Mouse (Mus musculus) C2C12 (cell line): ENCODE measurements around the gene Tlr8. TPM values are rescaled to one million over a fixed set of nuclear protein-coding genes. Genes with fewer than 3 reads are reported as not detected.
A peak's percentile ranks its signal among the peaks of the same experiment; 100 is the strongest.

Experiments used
- H3K27me3 ChIP-seq: one replicate; pipeline ENCODE4 v1.6.1; 2011; ENCODE audit not compliant: control insufficient read depth, insufficient read depth, insufficient read length
- H3K36me3 ChIP-seq: one replicate; pipeline ENCODE4 v1.6.1; 2011; ENCODE audit not compliant: control insufficient read depth, insufficient read depth
- H3K4me3 ChIP-seq: one replicate; pipeline ENCODE4 v1.5.1; 2011; ENCODE audit warnings: mild to moderate bottlenecking, control low read depth; ENCODE audit not compliant: poor library complexity, insufficient read depth, severe bottlenecking
- H3K79me2 ChIP-seq: one replicate; pipeline ENCODE4 v1.6.1; 2011; ENCODE audit not compliant: control insufficient read depth, insufficient read depth
- H3K79me3 ChIP-seq: one replicate; pipeline ENCODE4 v1.6.1; 2011; ENCODE audit warnings: low read depth, control low read depth
- H3ac ChIP-seq: one replicate; pipeline ENCODE3; 2011; ENCODE audit warnings: low read depth; ENCODE audit not compliant: control insufficient read depth, insufficient read length
- CEBPB ChIP-seq: IDR thresholded peaks from one replicate; pipeline ENCODE4 v1.6.1; 2011; ENCODE audit warnings: low read depth, mild to moderate bottlenecking, control low read depth, moderate library complexity
- CTCF ChIP-seq: IDR thresholded peaks from one replicate; pipeline ENCODE4 v1.5.1; 2011; ENCODE audit not compliant: control insufficient read depth, insufficient read depth, insufficient read length
- FOSL1 ChIP-seq: IDR thresholded peaks from one replicate; pipeline ENCODE4 v1.8.0; 2011; ENCODE audit warnings: mild to moderate bottlenecking, low read length; ENCODE audit not compliant: poor library complexity, insufficient read depth, severe bottlenecking
- MAX ChIP-seq: IDR thresholded peaks from one replicate; pipeline ENCODE4 v1.6.1; 2011; ENCODE audit warnings: mild to moderate bottlenecking, control low read depth
- MYOD1 ChIP-seq: IDR thresholded peaks from one replicate; pipeline ENCODE4 v1.6.1; 2011; ENCODE audit warnings: low read depth; ENCODE audit not compliant: control insufficient read depth, insufficient read length
- MYOG ChIP-seq: IDR thresholded peaks from one replicate; pipeline ENCODE4 v1.6.1; 2011; ENCODE audit not compliant: control insufficient read depth, insufficient read length; ENCODE audit errors: extremely low read depth
- USF1 ChIP-seq: IDR thresholded peaks from one replicate; pipeline ENCODE4 v1.6.1; 2011; ENCODE audit warnings: low read depth, mild to moderate bottlenecking, control low read depth, moderate library complexity
- polyA plus RNA-seq: library from polyadenylated mRNA; unstranded; fragments of >200 nt; fragmentation: generic; extraction: Trizol; gene quantifications from one replicate; pipeline ENCODE4 v1.2.1, GENCODE M21; 2012; ENCODE audit warnings: missing spikeins

Tlr8 gene
- polyA plus RNA-seq, 1 experiment: not detected

DNA sequence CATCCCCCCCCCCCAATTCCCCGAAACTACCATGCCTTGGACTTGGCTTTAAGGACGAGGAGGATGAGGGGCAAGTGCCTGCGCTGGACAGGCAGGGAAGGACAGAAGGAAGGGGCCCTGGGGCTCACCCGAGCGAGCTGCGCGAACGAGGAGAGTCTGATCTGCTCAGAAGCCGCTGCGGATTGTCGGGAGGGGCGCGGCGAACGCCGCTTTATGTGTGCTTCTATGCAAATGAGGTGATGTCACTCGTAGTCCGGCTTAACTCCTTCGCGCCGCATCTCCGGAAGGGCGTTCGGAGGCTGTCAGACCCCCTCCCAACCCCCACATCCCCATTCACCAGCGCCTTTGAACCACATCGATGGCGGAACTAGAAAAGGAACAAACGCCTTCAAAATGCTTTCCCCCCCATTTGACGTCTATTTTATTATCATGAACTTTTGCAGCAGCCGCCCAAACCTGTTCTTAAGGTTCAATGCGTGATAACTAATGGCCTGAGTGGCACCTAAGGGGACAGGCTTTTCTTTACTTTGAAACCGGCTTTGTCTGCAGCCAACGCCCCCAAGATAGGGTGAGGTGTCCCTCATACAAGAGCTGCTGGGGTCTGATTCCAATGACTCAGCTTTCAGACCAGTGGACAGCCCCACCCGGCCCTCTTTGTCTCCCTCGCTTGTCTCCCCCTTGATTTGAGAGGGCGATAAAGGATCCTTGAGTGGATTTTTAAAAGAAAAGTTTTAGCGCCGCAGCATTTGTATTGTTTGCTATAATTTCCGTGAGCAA, 55.0 kb downstream of the Tlr8 start, which contains the start of gene Tmsb4x:
TSS of gene Tmsb4x (minus strand) at position 338 of the 777 bp plus-strand sequence.
- H3K27me3 ChIP-seq: no peaks in the 10 kb centered on the region
- H3K79me3 ChIP-seq: peaks cover 8% of the 10 kb centered on the region
- peak within 1 kb of the TSS; percentile 80 for H3ac ChIP-seq
- TF ChIP-seq USF1: no peak
- no peak for TF ChIP-seq CTCF
- TF ChIP-seq MAX: no peak
- TF ChIP-seq CEBPB: no peak
- no peak for TF ChIP-seq MYOD1
- TF ChIP-seq FOSL1: no peak
- H3K79me2 ChIP-seq: peaks cover 13% of the 10 kb centered on the region
- H3K4me3 ChIP-seq: peak within 1 kb of the TSS; percentile 49
- H3K36me3 ChIP-seq: peaks cover 4% of the 10 kb centered on the region

DNA sequence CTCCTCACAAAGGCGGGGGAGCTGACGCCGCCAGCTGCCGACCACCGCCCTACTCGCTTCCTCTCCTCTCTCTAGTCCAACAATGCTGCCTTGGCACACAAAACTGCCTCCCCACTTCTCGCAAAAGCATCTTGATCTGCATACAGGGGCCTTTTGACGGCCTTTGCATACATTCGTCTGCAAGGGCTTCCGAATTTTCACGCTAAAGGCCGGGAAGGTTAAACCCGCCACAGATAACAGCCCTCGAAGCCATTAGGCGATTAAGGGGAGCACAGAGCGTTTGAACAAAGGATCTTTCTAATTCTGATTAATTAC, 55.7 kb downstream of the Tlr8 start:
- Histone ChIP-seq H3K79me3 (peaks cover 8% of the 10 kb centered on the region), H3K36me3 (peaks cover 4% of the 10 kb centered on the region), H3K27me3 (no peaks in the 10 kb centered on the region), H3K79me2 (peaks cover 13% of the 10 kb centered on the region), H3ac (peak overlapping the region; percentile 32), H3K4me3 (peak overlapping the region; percentile 49)
- TF ChIP-seq CTCF (no peak), MYOD1 (no peak), FOSL1 (no peak), MAX (no peak), MYOG (no peak), USF1 (no peak), CEBPB (no peak)

DNA sequence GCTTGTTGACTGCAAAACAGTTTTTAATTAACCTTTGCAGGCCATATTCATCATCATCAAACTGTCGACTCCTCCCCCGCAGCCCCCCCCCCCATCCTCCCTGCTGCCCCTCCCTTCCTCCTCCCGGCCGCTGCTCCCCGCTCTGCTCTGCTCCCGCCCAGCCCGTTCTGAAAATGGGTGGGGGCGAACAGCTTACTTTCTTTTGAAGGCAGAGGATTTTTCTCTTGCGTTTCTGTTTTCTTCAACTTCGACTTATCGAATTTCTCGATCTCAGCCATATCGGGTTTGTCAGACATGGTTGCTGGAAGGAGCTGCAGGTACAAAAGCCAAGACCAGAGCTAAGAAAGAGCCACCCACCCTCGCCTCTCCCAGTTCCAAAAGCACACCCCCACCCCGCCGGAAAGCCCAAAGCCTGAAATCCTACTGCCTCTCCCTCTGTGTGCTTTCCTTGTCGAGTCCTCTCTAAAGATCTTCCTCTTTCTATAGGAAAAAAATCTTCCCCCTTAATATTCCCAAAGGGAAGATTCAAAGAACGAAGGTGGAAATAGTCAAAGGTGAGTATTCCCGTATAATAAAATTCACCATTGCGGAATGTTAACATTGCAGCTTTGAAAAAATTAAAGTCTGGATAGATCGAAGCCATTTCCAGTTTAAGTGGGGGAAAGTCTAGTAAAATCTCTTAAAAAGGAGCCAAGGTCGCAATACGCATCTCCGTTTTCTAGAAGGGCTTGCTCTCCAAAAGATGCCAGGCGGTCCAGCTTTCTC, 56.2 kb downstream of the Tlr8 start:
- peaks cover 8% of the 10 kb centered on the region for H3K79me3 ChIP-seq
- H3K36me3 ChIP-seq: peaks cover 4% of the 10 kb centered on the region
- H3K4me3 ChIP-seq: peak overlapping the region; percentile 49
- peak overlapping the region; percentile 66 for H3ac ChIP-seq
- TF ChIP-seq FOSL1: no peak
- no peak for TF ChIP-seq USF1
- no peak for TF ChIP-seq MYOG
- TF ChIP-seq CEBPB: no peak
- no peak for TF ChIP-seq MAX
- TF ChIP-seq MYOD1: no peak
- no peak for TF ChIP-seq CTCF
- no peaks in the 10 kb centered on the region for H3K27me3 ChIP-seq
- peaks cover 13% of the 10 kb centered on the region for H3K79me2 ChIP-seq

DNA sequence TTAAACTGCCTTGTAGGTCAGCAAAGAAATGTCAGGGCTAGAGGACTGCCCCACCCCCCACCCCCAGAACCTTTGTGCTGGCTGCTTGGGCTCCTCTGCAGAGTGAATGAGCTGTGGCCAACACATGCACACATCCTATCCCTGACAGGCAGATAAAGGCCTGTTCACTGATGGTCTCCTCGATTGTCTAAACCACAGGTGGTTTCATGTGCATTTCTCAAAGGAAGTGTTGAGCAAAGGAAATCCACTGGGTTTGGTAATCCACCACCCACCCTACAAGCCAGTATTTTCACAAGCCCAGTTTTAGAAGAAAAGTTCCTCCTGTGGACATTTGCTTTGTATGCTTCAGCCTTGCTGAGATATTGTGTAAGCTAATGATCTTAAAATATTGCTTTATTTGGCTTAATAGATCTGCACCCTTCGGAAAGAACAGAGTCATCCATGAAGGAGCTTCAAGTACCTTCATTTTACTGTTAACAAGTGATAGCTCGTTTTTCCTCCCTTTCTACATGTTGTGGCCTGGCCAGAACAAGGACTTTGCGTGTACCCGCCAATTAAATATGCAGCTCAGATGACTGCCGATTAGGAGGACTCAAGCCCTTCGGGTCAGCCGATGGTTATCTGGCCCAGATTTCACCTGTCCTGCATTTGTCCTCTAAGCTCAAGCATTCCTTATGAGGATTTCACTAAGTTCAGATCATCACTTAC, 58.2 kb downstream of the Tlr8 start:
- H3K79me3 ChIP-seq: peaks cover 8% of the 10 kb centered on the region
- H3ac ChIP-seq: no peak overlapping the region
- no peak for TF ChIP-seq CTCF
- no peak for TF ChIP-seq USF1
- TF ChIP-seq MAX: no peak
- TF ChIP-seq MYOD1: no peak
- TF ChIP-seq MYOG: no peak
- no peak for TF ChIP-seq FOSL1
- TF ChIP-seq CEBPB: no peak
- H3K27me3 ChIP-seq: no peaks in the 10 kb centered on the region
- H3K79me2 ChIP-seq: peaks cover 13% of the 10 kb centered on the region
- no peak overlapping the region for H3K4me3 ChIP-seq
- peaks cover 4% of the 10 kb centered on the region for H3K36me3 ChIP-seq

DNA sequence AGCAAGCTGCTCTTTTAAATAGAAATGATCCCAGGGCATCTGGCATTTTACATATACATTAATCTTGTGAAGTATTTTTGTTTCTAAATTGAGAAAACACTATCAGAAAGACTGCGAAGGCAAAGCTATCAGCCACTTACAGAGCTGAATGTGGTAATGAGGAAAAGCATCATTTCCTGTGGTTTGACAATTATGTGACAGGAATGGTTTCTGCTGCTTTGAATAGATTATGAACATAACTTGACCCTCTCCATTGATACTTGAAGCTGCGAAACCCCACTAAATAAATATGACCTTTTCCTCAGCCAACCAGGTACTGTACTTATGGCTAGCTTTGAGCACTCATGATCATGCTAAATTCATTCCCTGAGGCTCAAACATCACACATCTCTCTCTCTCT, 62.8 kb downstream of the Tlr8 start:
- H3ac ChIP-seq: no peak overlapping the region
- H3K4me3 ChIP-seq: no peak overlapping the region
- TF ChIP-seq CTCF (no peak), MYOG (no peak), MYOD1 (no peak), CEBPB (no peak), USF1 (no peak), MAX (no peak), FOSL1 (no peak)
- no peaks in the 10 kb centered on the region for H3K27me3 ChIP-seq
- H3K79me2 ChIP-seq: no peaks in the 10 kb centered on the region
- H3K36me3 ChIP-seq: no peaks in the 10 kb centered on the region
- no peaks in the 10 kb centered on the region for H3K79me3 ChIP-seq
